Mouse (Mus musculus) brain, embryonic 14.5 days (tissue): Measurements from ENCODE around the gene Mpp2.

Source experiments
- CTCF ChIP-seq: fragments of 200-500 bp; IDR thresholded peaks from 2 replicates; pipeline ENCODE4 v1.5.1; 2012; ENCODE audit warnings: inconsistent platforms, mild to moderate bottlenecking, moderate library complexity, borderline replicate concordance; ENCODE audit not compliant: insufficient read depth, insufficient read length; ENCODE audit errors: extremely low read depth
- POLR2A ChIP-seq: fragments of 200-500 bp; IDR thresholded peaks from 2 replicates; pipeline ENCODE4 v1.6.1; 2012; ENCODE audit warnings: mild to moderate bottlenecking, inconsistent platforms, borderline replicate concordance; ENCODE audit not compliant: poor library complexity, insufficient read depth, insufficient read length, severe bottlenecking; ENCODE audit errors: extremely low read depth

DNA sequence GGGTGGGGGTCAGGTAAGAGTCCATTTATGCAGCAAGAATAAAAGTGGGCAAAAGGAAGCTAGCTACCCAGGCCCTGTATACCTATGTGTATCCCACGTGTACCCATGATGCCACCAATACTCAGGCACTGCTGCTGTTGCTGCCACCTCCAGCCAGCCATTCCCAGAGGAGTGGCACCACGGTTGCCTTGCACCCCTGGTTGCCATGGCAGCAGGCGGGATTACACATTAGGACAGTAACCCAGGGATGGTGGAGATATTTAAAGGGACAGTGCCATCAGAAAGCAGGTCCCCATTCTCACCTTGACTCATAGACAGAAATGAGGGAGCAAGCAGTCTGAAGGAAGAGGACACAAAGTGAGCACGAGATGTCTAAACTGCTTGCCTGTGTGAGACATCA lies 5.1 kb downstream of the Mpp2 start:
- TF ChIP-seq CTCF (no peak), POLR2A (no peak)
